Mouse (Mus musculus): ENCODE data around the gene Tacc2. TPM values are rescaled to one million over a fixed set of nuclear protein-coding genes. Genes with fewer than 3 reads are reported as not detected.

Tacc2 gene
- polyA plus RNA-seq, 1 experiment, result 0.03 TPM

GRCm38 (mm10) chr7:130750752-130751490 lies 173.7 kb downstream of the Tacc2 start:
- H3K9me3 ChIP-seq (ENCODE audit: control insufficient read depth, low read length), result no peaks in the 10 kb centered on the region
- no peaks in the 10 kb centered on the region for H3K27me3 ChIP-seq (ENCODE audit: control insufficient read depth)
- TF ChIP-seq TAL1 (IDR thresholded peaks at IDR 0.05; ENCODE audit: low read length), result no peak
- no peak for TF ChIP-seq GATA1 (IDR thresholded peaks at IDR 0.05; ENCODE audit: low read length)
- no peaks in the 10 kb centered on the region for H3K4me1 ChIP-seq (ENCODE audit: control insufficient read depth)
- no peak overlapping the region for H3K4me3 ChIP-seq (replicated peaks)
- no peaks in the 10 kb centered on the region for H3K36me3 ChIP-seq (ENCODE audit: control insufficient read depth)

GRCm38 (mm10) chr7:130751678-130752077 lies 174.4 kb downstream of the Tacc2 start:
- Histone ChIP-seq H3K4me3 (replicated peaks) (no peak overlapping the region), H3K9me3 (ENCODE audit: control insufficient read depth, low read length) (no peaks in the 10 kb centered on the region), H3K36me3 (ENCODE audit: control insufficient read depth) (no peaks in the 10 kb centered on the region), H3K4me1 (ENCODE audit: control insufficient read depth) (no peaks in the 10 kb centered on the region), H3K27me3 (ENCODE audit: control insufficient read depth) (no peaks in the 10 kb centered on the region)
- TF ChIP-seq TAL1 (IDR thresholded peaks at IDR 0.05; ENCODE audit: low read length) (no peak), GATA1 (IDR thresholded peaks at IDR 0.05; ENCODE audit: low read length) (no peak)

- Histone ChIP-seq H3K4me1 (ENCODE audit: control insufficient read depth) (no peaks in the 10 kb centered on the region), H3K36me3 (ENCODE audit: control insufficient read depth) (no peaks in the 10 kb centered on the region; the same call in 1 of the 2 replicates), H3K9me3 (ENCODE audit: control insufficient read depth, low read length) (no peaks in the 10 kb centered on the region), H3K4me3 (replicated peaks) (no peak overlapping the region), H3K27me3 (ENCODE audit: control insufficient read depth) (no peaks in the 10 kb centered on the region)
- no peak for TF ChIP-seq GATA1 (IDR thresholded peaks at IDR 0.05; ENCODE audit: low read length)
- no peak for TF ChIP-seq TAL1 (IDR thresholded peaks at IDR 0.05; ENCODE audit: low read length)
These were observed 177.6 kb downstream of the Tacc2 start for GRCm38 (mm10) chr7:130754790-130755189.

DNA sequence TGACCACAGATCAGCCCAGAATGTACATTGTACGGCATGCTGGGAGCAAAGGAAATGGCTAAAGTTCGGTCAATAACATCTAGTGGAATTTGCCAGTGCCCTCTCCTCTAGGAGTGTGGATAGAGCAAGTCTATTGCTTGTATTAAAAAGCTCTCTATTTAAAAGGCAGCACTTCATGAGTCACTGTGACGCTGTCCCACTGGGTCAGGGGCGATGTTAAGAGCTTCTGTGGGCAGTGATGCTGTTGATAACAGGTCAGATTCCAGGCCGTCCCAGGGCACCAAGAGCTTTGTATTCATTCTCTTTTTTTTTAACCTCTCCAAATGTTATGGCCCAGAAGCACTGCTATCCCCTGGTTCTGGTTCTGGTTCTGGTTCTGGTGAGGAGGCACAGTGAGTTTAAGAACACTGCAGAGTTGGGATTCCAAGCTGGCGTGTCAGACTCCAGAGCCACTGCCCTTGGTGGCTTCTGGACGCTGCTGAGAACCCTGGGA lies 179.2 kb downstream of the Tacc2 start:
- no peak overlapping the region for H3K4me3 ChIP-seq (replicated peaks)
- H3K4me1 ChIP-seq (ENCODE audit: control insufficient read depth), result no peaks in the 10 kb centered on the region
- no peaks in the 10 kb centered on the region; the same call in 1 of the 2 replicates for H3K36me3 ChIP-seq (ENCODE audit: control insufficient read depth)
- H3K9me3 ChIP-seq (ENCODE audit: control insufficient read depth, low read length), result no peaks in the 10 kb centered on the region
- no peaks in the 10 kb centered on the region for H3K27me3 ChIP-seq (ENCODE audit: control insufficient read depth)
- TF ChIP-seq GATA1 (IDR thresholded peaks at IDR 0.05; ENCODE audit: low read length), result no peak
- no peak for TF ChIP-seq TAL1 (IDR thresholded peaks at IDR 0.05; ENCODE audit: low read length)

- no peaks in the 10 kb centered on the region for H3K4me1 ChIP-seq (ENCODE audit: control insufficient read depth)
- TF ChIP-seq TAL1 (IDR thresholded peaks at IDR 0.05; ENCODE audit: low read length) (no peak), GATA1 (IDR thresholded peaks at IDR 0.05; ENCODE audit: low read length) (no peak)
- no peaks in the 10 kb centered on the region; the same call in 1 of the 2 replicates for H3K36me3 ChIP-seq (ENCODE audit: control insufficient read depth)
- H3K9me3 ChIP-seq (ENCODE audit: control insufficient read depth, low read length), result no peaks in the 10 kb centered on the region
- no peak overlapping the region for H3K4me3 ChIP-seq (replicated peaks)
- H3K27me3 ChIP-seq (ENCODE audit: control insufficient read depth), result no peaks in the 10 kb centered on the region
These were observed 180.2 kb downstream of the Tacc2 start for GRCm38 (mm10) chr7:130757326-130757865.

- Histone ChIP-seq H3K9me3 (ENCODE audit: control insufficient read depth, low read length) (no peaks in the 10 kb centered on the region), H3K36me3 (ENCODE audit: control insufficient read depth) (no peaks in the 10 kb centered on the region; the same call in 1 of the 2 replicates), H3K4me1 (ENCODE audit: control insufficient read depth) (no peaks in the 10 kb centered on the region), H3K4me3 (replicated peaks) (no peak overlapping the region), H3K27me3 (ENCODE audit: control insufficient read depth) (no peaks in the 10 kb centered on the region)
- TF ChIP-seq TAL1 (IDR thresholded peaks at IDR 0.05; ENCODE audit: low read length) (no peak), GATA1 (IDR thresholded peaks at IDR 0.05; ENCODE audit: low read length) (no peak)
These were observed 185.0 kb downstream of the Tacc2 start for GRCm38 (mm10) chr7:130762071-130762897.

GRCm38 (mm10) chr7:130764160-130764559 lies 186.9 kb downstream of the Tacc2 start:
- Histone ChIP-seq H3K4me3 (replicated peaks) (no peak overlapping the region), H3K9me3 (ENCODE audit: control insufficient read depth, low read length) (no peaks in the 10 kb centered on the region), H3K36me3 (ENCODE audit: control insufficient read depth) (no peaks in the 10 kb centered on the region; the same call in 1 of the 2 replicates), H3K27me3 (ENCODE audit: control insufficient read depth) (no peaks in the 10 kb centered on the region), H3K4me1 (ENCODE audit: control insufficient read depth) (no peaks in the 10 kb centered on the region)
- TF ChIP-seq GATA1 (IDR thresholded peaks at IDR 0.05; ENCODE audit: low read length) (no peak), TAL1 (IDR thresholded peaks at IDR 0.05; ENCODE audit: low read length) (no peak)

DNA sequence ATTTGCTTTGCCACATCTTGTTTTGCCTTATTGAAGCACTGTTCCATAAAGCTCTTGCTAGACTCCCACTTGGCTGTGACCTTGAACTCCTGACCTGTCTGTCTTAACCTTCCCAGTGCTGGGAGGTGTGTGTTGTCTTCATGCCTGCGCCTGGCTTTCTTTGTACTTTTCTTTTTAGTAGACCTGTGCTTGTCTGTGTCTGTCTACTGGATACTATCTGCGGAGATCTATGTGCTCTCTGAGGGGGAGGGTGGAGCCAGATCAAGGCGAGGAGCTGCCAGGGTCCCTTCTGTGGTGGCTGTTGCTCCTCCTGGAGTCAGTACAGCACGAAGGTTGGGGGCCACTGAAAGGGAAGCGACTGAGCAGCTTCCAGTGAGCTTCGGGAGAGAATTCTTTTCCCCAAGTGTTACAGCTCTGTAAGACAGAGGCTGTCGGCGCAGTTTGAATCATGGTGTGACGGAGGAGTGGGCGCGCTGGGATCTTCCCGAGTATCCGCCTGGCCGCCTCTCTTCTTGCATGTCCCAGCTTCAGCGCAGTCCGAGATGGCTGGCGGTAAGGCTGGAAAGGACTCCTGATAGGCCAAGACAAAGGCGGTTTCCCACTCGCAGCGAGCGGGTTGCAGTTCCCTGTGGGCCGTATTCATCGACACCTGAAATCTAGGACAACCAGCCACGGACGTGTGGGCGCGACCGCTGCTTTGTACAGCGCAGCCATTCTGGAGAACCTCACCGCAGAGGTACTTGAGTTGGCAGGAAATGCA lies 189.4 kb downstream of the Tacc2 start:
- Histone ChIP-seq H3K4me3 (replicated peaks) (no peak overlapping the region), H3K4me1 (ENCODE audit: control insufficient read depth) (no peaks in the 10 kb centered on the region), H3K36me3 (ENCODE audit: control insufficient read depth) (no peaks in the 10 kb centered on the region), H3K27me3 (ENCODE audit: control insufficient read depth) (no peaks in the 10 kb centered on the region), H3K9me3 (ENCODE audit: control insufficient read depth, low read length) (no peaks in the 10 kb centered on the region)
- TF ChIP-seq GATA1 (IDR thresholded peaks at IDR 0.05; ENCODE audit: low read length) (no peak), TAL1 (IDR thresholded peaks at IDR 0.05; ENCODE audit: low read length) (no peak)
